Mouse (Mus musculus) kidney, embryonic 14.5 days (tissue): ENCODE measurements around the gene Hist2h2aa2. TPM values are rescaled to one million over a fixed set of nuclear protein-coding genes. Genes with fewer than 3 reads are reported as not detected.
"Not testable (repeated sequence)": the region's sequence is repeated elsewhere in the genome, so short reads cannot be mapped to it uniquely, and the experiment has no call there.

Experiments
- ATAC-seq: fragments of 200-750 bp; cut with Nextera tagmentation; 2 replicates; pipeline ENCODE4 v1.8.0; 2017; ENCODE audit warnings: moderate number of reproducible peaks, mild to moderate bottlenecking, moderate TSS enrichment, moderate library complexity; ENCODE audit not compliant: low FRiP score, low TSS enrichment
- H3K27ac ChIP-seq: fragments of 300-500 bp; sonication (generic); 2 replicates; pipeline ENCODE4 v1.5.1; 2014; ENCODE audit warnings: low read depth, mild to moderate bottlenecking, low read length, moderate library complexity, mixed read lengths
- H3K27me3 ChIP-seq: fragments of 300-500 bp; sonication (generic); 2 replicates; pipeline ENCODE4 v1.6.1; 2014; ENCODE audit warnings: mild to moderate bottlenecking, low read length; ENCODE audit not compliant: control insufficient read depth, insufficient read depth
- H3K36me3 ChIP-seq: fragments of 300-500 bp; sonication (generic); 2 replicates; pipeline ENCODE4 v1.6.1; 2014; ENCODE audit warnings: low read length, mixed read lengths; ENCODE audit not compliant: control insufficient read depth, insufficient read depth
- H3K4me1 ChIP-seq: fragments of 300-500 bp; sonication (generic); 2 replicates; pipeline ENCODE4 v1.6.1; 2014; ENCODE audit warnings: low read length, mixed read lengths; ENCODE audit not compliant: control insufficient read depth, insufficient read depth
- H3K4me2 ChIP-seq: fragments of 300-500 bp; sonication (generic); replicated peaks from 2 replicates; pipeline ENCODE4 v1.6.1; 2014; ENCODE audit warnings: low read depth, mild to moderate bottlenecking, low read length
- H3K4me3 ChIP-seq: fragments of 300-500 bp; sonication (generic); 2 replicates; pipeline ENCODE4 v1.5.1; 2014; ENCODE audit warnings: mild to moderate bottlenecking, low read length
- H3K9ac ChIP-seq: fragments of 300-500 bp; sonication (generic); 2 replicates; pipeline ENCODE4 v1.6.1; 2014; ENCODE audit warnings: low read depth, mild to moderate bottlenecking, low read length, moderate library complexity
- H3K9me3 ChIP-seq: fragments of 300-500 bp; sonication (generic); 2 replicates; pipeline ENCODE4 v1.6.1; 2016; ENCODE audit warnings: low read length; ENCODE audit not compliant: control insufficient read depth
- WGBS: fragments of 180-500 bp; shearing (Covaris S2); extraction: QIAGEN DNeasy Blood & Tissue Kit; methylation state at CpG from one replicate; pipeline ENCODE4 v1.1.7; 2014; 5-methylcytosine and 5-hydroxymethylcytosine counted together
- polyA plus RNA-seq: library from polyadenylated mRNA; unstranded; fragments of >200 nt; fragmentation: Nextera tagmentation; extraction: Ambion mirVana; gene quantifications from 2 replicates; pipeline ENCODE4 v1.2.1, GENCODE M21; 2014

Gene Hist2h2aa2
- polyA plus RNA-seq, 1 experiment from 2014 or later, result 33.3 TPM

DNA sequence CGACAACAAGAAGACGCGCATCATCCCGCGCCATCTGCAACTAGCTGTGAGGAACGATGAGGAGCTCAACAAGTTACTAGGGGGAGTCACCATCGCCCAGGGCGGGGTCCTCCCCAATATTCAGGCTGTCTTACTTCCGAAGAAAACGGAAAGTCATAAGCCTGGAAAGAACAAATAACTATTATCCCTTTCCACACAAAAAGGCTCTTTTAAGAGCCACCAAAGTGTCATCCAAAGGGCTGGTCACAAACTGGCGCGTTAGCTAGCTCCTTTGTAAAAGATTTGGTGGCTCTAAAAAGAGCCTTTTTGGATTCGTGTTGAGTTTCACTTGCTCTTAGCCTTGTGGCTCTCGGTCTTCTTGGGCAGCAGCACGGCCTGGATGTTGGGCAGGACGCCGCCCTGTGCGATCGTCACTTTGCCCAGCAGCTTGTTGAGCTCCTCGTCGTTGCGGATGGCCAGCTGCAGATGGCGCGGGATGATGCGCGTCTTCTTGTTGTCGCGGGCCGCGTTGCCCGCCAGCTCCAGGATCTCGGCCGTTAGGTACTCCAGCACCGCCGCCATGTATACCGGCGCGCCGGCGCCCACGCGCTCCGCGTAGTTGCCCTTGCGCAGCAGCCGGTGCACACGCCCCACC, 19.8 kb downstream of the Hist2h2aa2 start:
- Histone ChIP-seq H3K4me1 (peaks cover 31% of the 10 kb centered on the region), H3K4me2 (peak overlapping the region; percentile 82), H3K9ac (peak overlapping the region; percentile 93), H3K4me3 (peak overlapping the region; percentile 65), H3K27ac (peak overlapping the region; percentile 100)
- ATAC-seq, result peak; percentile 46
- WGBS, result under 1% methylated on average over 27 of the region's 47 CpGs
- H3K9me3 ChIP-seq, H3K36me3 ChIP-seq, H3K27me3 ChIP-seq: not testable (repeated sequence)

DNA sequence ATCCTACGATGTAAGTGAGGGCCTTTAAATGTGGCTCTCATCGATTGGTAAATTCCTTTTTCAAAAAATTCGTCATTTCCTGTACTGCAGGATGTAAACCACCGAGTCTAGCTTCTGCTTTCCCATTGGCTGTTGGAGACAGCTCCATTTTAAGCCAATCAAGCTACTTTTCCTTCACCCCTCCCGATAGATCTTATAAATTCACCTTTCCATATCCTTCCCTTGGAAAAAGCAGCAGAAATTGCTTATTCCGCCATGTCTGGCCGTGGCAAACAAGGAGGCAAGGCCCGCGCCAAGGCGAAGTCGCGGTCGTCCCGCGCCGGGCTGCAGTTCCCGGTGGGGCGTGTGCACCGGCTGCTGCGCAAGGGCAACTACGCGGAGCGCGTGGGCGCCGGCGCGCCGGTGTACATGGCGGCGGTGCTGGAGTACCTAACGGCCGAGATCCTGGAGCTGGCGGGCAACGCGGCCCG, 20.4 kb downstream of the Hist2h2aa2 start, which contains the start of the genes Bola1 and Hist2h2ab:
TSS of gene Bola1 (minus strand) at position 49 of the 470 bp plus-strand sequence.
TSS of gene Hist2h2ab (plus strand) at position 205 of the 470 bp plus-strand sequence.
- under 1% methylated on average over 37 of the region's 37 CpGs for WGBS
- Histone ChIP-seq H3K4me1 (peaks cover 26% of the 10 kb centered on the region), H3K4me2 (peak within 1 kb of the TSS; percentile 82), H3K4me3 (peak within 1 kb of the TSS; percentile 65), H3K9me3 (no peaks in the 10 kb centered on the region), H3K36me3 (no peaks in the 10 kb centered on the region), H3K9ac (peak within 1 kb of the TSS; percentile 93), H3K27ac (peak within 1 kb of the TSS; percentile 100), H3K27me3 (no peaks in the 10 kb centered on the region)
- ATAC-seq, result peak; percentile 85

DNA sequence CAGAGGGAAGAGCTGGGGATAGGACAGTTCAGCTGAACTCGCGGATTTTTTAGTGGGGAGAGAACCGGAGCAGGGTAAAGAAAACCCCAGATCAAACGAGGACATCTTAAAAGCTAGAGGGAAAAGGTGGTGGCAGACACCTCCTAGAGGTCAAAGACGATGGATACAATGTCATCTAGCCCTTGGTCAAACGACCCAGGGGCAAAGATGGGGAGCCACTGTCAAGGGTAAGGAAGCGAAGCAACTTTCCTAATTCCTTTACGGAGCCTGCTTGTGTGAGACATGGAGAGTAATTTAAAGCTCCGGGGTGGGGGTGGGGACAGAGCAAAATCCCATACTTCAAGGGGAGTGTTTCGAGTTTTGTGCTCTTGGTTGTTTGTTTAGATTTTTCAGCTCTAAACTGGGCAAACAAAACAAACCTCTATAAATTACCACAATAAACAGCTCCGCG, 20.9 kb downstream of the Hist2h2aa2 start:
- H3K4me1 ChIP-seq, result peaks cover 24% of the 10 kb centered on the region
- peak; percentile 32 for ATAC-seq
- H3K9me3 ChIP-seq, result no peaks in the 10 kb centered on the region
- H3K9ac ChIP-seq, result peak overlapping the region; percentile 64
- peak overlapping the region; percentile 100 for H3K27ac ChIP-seq
- H3K36me3 ChIP-seq, result no peaks in the 10 kb centered on the region
- under 1% methylated on average over 12 of the region's 12 CpGs for WGBS
- peak overlapping the region; percentile 82 for H3K4me2 ChIP-seq
- H3K27me3 ChIP-seq, result no peaks in the 10 kb centered on the region
- H3K4me3 ChIP-seq, result peak overlapping the region; percentile 65

DNA sequence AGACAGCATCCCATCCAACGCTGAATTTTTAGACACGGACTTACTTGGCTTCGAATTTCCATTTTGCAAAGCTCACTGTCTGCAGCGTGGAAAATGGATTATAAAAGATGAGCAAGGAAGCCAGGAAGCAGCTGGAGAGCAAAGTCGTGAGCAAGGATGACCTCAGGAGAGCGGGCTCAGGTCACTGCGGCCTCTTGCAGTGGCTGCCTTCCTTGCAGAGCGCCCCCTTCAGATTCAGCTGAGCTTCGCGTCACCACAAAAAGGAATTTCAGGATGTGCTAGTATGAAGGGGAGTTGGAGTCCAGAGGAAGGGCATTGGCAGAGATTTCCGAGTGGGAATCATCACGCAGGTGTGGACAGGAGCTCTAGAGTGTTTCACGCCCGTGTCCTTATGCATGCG, 30.8 kb downstream of the Hist2h2aa2 start:
- no peak overlapping the region for H3K9ac ChIP-seq
- 26% methylated on average over 15 of the region's 15 CpGs for WGBS
- H3K27ac ChIP-seq, result no peak overlapping the region
- H3K27me3 ChIP-seq, result no peaks in the 10 kb centered on the region
- H3K4me2 ChIP-seq, result no peak overlapping the region
- no peak for ATAC-seq
- no peaks in the 10 kb centered on the region for H3K9me3 ChIP-seq
- no peaks in the 10 kb centered on the region for H3K4me1 ChIP-seq
- no peak overlapping the region for H3K4me3 ChIP-seq
- no peaks in the 10 kb centered on the region for H3K36me3 ChIP-seq

DNA sequence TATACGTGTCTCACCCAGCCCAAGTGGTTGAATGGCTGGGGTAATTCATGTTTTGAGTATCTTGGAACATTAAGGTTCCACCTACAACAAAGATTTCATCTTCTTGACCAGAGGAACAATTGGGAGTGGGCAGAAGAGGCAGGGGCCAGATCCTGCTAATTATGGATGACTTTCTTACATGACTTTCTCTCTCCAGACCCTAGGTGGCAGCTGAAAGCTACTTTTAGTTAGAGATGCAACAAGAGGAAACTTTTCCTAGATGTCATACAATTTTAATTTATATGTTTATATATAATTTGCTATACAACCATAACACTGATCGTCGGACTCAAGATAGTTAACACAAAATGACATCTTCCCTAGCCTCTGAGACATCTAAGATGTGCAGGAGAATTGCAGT, 32.3 kb downstream of the Hist2h2aa2 start:
- 75% methylated on average over 3 of the region's 3 CpGs for WGBS
- Histone ChIP-seq H3K27me3 (no peaks in the 10 kb centered on the region), H3K36me3 (no peaks in the 10 kb centered on the region), H3K27ac (no peak overlapping the region), H3K9me3 (no peaks in the 10 kb centered on the region), H3K4me1 (no peaks in the 10 kb centered on the region), H3K4me2 (no peak overlapping the region), H3K4me3 (no peak overlapping the region), H3K9ac (no peak overlapping the region)
- no peak for ATAC-seq

DNA sequence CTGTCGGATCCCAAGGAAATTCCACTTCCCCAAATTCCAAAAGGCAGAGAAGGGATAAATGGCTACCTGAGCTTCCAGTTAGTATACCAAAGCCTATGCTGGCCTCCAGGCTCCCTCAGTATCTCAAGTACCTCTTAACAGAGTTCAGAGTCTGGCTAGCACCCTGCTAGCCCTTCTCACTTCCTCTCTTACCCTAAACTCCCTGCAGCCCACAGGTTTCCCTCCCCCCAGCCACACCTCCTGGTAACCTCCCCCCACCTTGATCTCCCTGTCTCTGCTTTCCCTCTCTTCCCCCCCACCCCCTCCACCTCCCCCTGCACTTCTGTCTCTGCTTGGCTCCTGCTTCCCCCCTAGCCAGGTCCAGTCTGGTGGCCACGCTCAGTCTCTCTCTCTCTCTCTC, 40.3 kb downstream of the Hist2h2aa2 start:
- H3K4me3 ChIP-seq, result no peak overlapping the region
- WGBS, result 68% methylated on average over 2 of the region's 2 CpGs
- H3K27me3 ChIP-seq, result no peaks in the 10 kb centered on the region
- H3K27ac ChIP-seq, result no peak overlapping the region
- ATAC-seq, result no peak
- no peaks in the 10 kb centered on the region for H3K9me3 ChIP-seq
- no peaks in the 10 kb centered on the region for H3K36me3 ChIP-seq
- peaks cover 5% of the 10 kb centered on the region for H3K4me1 ChIP-seq
- no peak overlapping the region for H3K4me2 ChIP-seq
- H3K9ac ChIP-seq, result no peak overlapping the region

DNA sequence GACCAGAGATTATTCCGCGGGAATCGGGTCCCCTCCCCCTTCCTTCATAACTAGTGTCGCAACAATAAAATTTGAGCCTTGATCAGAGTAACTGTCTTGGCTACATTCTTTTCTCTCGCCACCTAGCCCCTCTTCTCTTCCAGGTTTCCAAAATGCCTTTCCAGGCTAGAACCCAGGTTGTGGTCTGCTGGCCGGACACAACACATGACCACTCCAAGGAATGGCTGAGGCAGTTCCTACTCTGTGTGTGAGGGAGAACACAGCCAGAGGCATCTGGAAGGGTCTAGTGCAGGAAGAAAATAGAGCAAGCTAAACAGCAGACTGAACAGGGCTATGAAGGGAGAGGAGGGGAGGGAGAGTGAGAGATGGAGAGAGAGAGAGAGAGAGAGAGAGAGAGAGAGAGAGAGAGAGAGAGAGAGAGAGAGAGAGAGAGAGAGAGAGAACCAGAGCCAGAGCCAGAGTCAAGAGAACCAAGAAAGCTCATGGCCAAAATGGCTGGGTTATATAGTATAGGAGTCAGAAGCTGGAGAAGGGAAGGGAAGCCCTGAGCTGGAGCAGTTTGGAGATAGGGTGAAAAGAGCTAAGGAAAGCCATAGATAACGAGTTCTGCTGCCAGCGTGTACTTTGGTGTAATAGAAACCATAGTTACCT, 41.4 kb downstream of the Hist2h2aa2 start:
- H3K4me1 ChIP-seq, H3K36me3 ChIP-seq, H3K4me3 ChIP-seq, ATAC-seq, H3K27me3 ChIP-seq, H3K9ac ChIP-seq, H3K9me3 ChIP-seq, H3K27ac ChIP-seq: not testable (repeated sequence)
- WGBS, result 30% methylated on average over 6 of the region's 8 CpGs
- H3K4me2 ChIP-seq, result 0 out of 2 replicates have a peak overlapping the region, but pooled peaks have one; percentile 10

DNA sequence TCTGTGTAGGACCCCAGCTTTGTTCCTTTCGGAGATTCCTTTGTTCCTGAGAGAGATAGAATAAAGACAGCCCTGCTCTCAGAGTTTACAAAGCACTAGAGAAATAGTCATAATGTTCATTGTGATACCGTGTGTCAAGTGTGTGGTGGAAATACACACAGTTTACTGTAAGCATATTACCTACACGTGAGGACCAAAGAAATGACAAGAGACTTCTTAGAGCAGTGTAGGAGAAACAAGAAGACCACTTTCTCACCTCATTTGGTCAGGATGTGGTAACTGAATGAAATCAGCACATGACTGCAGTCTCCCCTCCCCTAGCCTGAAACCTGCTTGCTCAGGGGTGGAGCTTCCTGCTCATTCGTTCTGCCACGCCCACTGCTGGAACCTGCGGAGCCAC, 41.9 kb downstream of the Hist2h2aa2 start:
- ATAC-seq, result peak; percentile 28; the same call in 1 of the 2 replicates
- H3K27me3 ChIP-seq, result no peaks in the 10 kb centered on the region
- peak overlapping the region; percentile 55 for H3K4me3 ChIP-seq
- no peaks in the 10 kb centered on the region for H3K36me3 ChIP-seq
- 5% methylated on average over 6 of the region's 6 CpGs for WGBS
- H3K27ac ChIP-seq, result no peak overlapping the region; the same call in 1 of the 2 replicates
- no peaks in the 10 kb centered on the region for H3K9me3 ChIP-seq
- H3K9ac ChIP-seq, result peak overlapping the region; percentile 43; the same call in 1 of the 2 replicates
- peaks cover 5% of the 10 kb centered on the region for H3K4me1 ChIP-seq
- peak overlapping the region; percentile 81 for H3K4me2 ChIP-seq
